Mouse (Mus musculus) heart, postnatal 0 days (tissue): ENCODE measurements around the gene Bgn. TPM values are rescaled to one million over a fixed set of nuclear protein-coding genes. Genes with fewer than 3 reads are reported as not detected.
A peak's percentile ranks its signal among the peaks of the same experiment; 100 is the strongest.

Experiments used
- ATAC-seq: fragments of 200-750 bp; cut with Nextera tagmentation; 2 replicates; pipeline ENCODE4 v1.8.0; 2017; ENCODE audit warnings: low read depth, moderate number of reproducible peaks, moderate library complexity; ENCODE audit not compliant: insufficient read depth
- DNase-seq: peaks from one replicate; pipeline ENCODE4 v3.0.0-alpha.2; 2016; ENCODE audit warnings: low spot score
- H3K27ac ChIP-seq: fragments of 300-500 bp; sonication (generic); 2 replicates; pipeline ENCODE4 v1.5.1; 2014; ENCODE audit warnings: low read depth, mild to moderate bottlenecking
- H3K27me3 ChIP-seq: fragments of 300-500 bp; sonication (generic); 2 replicates; pipeline ENCODE4 v1.6.1; 2014; ENCODE audit warnings: low read length, mixed read lengths; ENCODE audit not compliant: control insufficient read depth, insufficient read depth
- H3K36me3 ChIP-seq: fragments of 300-500 bp; sonication (generic); replicated peaks from 2 replicates; pipeline ENCODE4 v1.6.1; 2014; ENCODE audit warnings: low read length, mixed read lengths; ENCODE audit not compliant: control insufficient read depth, insufficient read depth
- H3K4me1 ChIP-seq: fragments of 300-500 bp; sonication (generic); 2 replicates; pipeline ENCODE4 v1.6.1; 2014; ENCODE audit warnings: antibody characterized with exemption; ENCODE audit not compliant: control insufficient read depth, insufficient read depth
- H3K4me2 ChIP-seq: fragments of 300-500 bp; sonication (generic); 2 replicates; pipeline ENCODE4 v1.6.1; 2014; ENCODE audit warnings: low read depth, mild to moderate bottlenecking, low read length, moderate library complexity
- H3K4me3 ChIP-seq: fragments of 300-500 bp; sonication (generic); 2 replicates; pipeline ENCODE4 v1.5.1; 2014; ENCODE audit warnings: low read depth, low read length
- H3K9ac ChIP-seq: fragments of 300-500 bp; sonication (generic); replicated peaks from 2 replicates; pipeline ENCODE4 v1.6.1; 2014; ENCODE audit warnings: low read depth, low read length, mixed read lengths
- H3K9me3 ChIP-seq: fragments of 300-500 bp; sonication (generic); replicated peaks from 2 replicates; pipeline ENCODE4 v1.6.1; 2016; ENCODE audit warnings: low read length; ENCODE audit not compliant: control insufficient read depth
- CTCF ChIP-seq: IDR thresholded peaks from 2 replicates; pipeline ENCODE4 v1.5.1; 2016; ENCODE audit warnings: antibody characterized with exemption, control low read depth, low read depth
- EP300 ChIP-seq: IDR thresholded peaks from 2 replicates; pipeline ENCODE4 v1.6.1; 2016; ENCODE audit warnings: antibody characterized with exemption, low read depth
- WGBS: fragments of 180-500 bp; shearing (Covaris S2); extraction: QIAGEN DNeasy Blood & Tissue Kit; methylation state at CpG from one replicate; pipeline ENCODE4 v1.1.7; 2014; 5-methylcytosine and 5-hydroxymethylcytosine counted together
- polyA plus RNA-seq: library from polyadenylated mRNA; unstranded; fragments of >200 nt; fragmentation: Nextera tagmentation; extraction: Ambion mirVana; gene quantifications from 2 replicates; pipeline ENCODE4 v1.2.1, GENCODE M21; 2015
- total RNA-seq: library from RNA; depleted of rRNA; stranded (reverse); fragments of >200 nt; gene quantifications from 2 replicates; pipeline ENCODE4 v1.2.3, GENCODE M21; 2014; ENCODE audit warnings: low replicate concordance; rRNA removed

Bgn gene
- total and polyA plus RNA-seq, 2 experiments from 2014 or later = 61.6 to 304 TPM

GRCm38 (mm10) chrX:73524318-73525222, 41.2 kb downstream of the Bgn start:
- H3K27ac ChIP-seq = no peak overlapping the region
- no peak overlapping the region for H3K9ac ChIP-seq
- H3K9me3 ChIP-seq = no peaks in the 10 kb centered on the region
- no peaks in the 10 kb centered on the region for H3K36me3 ChIP-seq
- TF ChIP-seq CTCF (no peak), EP300 (no peak)
- H3K4me1 ChIP-seq = no peaks in the 10 kb centered on the region
- ATAC-seq (no peak), DNase-seq (no peak)
- H3K4me3 ChIP-seq = no peak overlapping the region
- no peaks in the 10 kb centered on the region for H3K27me3 ChIP-seq
- H3K4me2 ChIP-seq = no peak overlapping the region
- WGBS = 76% methylated on average over 8 of the region's 9 CpGs

- DNase-seq = no peak
- H3K27ac ChIP-seq = no peak overlapping the region
- H3K36me3 ChIP-seq = no peaks in the 10 kb centered on the region
- H3K9me3 ChIP-seq = no peaks in the 10 kb centered on the region
- H3K4me3 ChIP-seq = no peak overlapping the region
- no peak for ATAC-seq
- no peak overlapping the region for H3K4me2 ChIP-seq
- no peak overlapping the region for H3K9ac ChIP-seq
- no peak for TF ChIP-seq EP300
- no peak for TF ChIP-seq CTCF
- 71% methylated on average over 9 of the region's 9 CpGs for WGBS
- no peaks in the 10 kb centered on the region for H3K4me1 ChIP-seq
- H3K27me3 ChIP-seq = no peaks in the 10 kb centered on the region
Observed at GRCm38 (mm10) chrX:73525223-73526140, 42.1 kb downstream of the Bgn start.

- no peak overlapping the region for H3K9ac ChIP-seq
- 42% methylated on average over 3 of the region's 3 CpGs for WGBS
- no peaks in the 10 kb centered on the region for H3K4me1 ChIP-seq
- DNase-seq (no peak), ATAC-seq (peak; percentile 53)
- no peak overlapping the region for H3K4me2 ChIP-seq
- no peak overlapping the region for H3K27ac ChIP-seq
- no peak overlapping the region for H3K4me3 ChIP-seq
- no peaks in the 10 kb centered on the region for H3K36me3 ChIP-seq
- H3K9me3 ChIP-seq = no peaks in the 10 kb centered on the region
- TF ChIP-seq CTCF (peak; percentile 33), EP300 (no peak)
- no peaks in the 10 kb centered on the region for H3K27me3 ChIP-seq
Observed at GRCm38 (mm10) chrX:73526410-73526887, 43.0 kb downstream of the Bgn start.

GRCm38 (mm10) chrX:73537875-73538274, 54.5 kb downstream of the Bgn start:
- Histone ChIP-seq H3K27me3 (no peaks in the 10 kb centered on the region), H3K4me2 (no peak overlapping the region), H3K36me3 (no peaks in the 10 kb centered on the region), H3K9ac (no peak overlapping the region), H3K4me1 (no peaks in the 10 kb centered on the region), H3K4me3 (no peak overlapping the region), H3K9me3 (no peaks in the 10 kb centered on the region), H3K27ac (no peak overlapping the region)
- 79% methylated on average over 7 of the region's 7 CpGs for WGBS
- TF ChIP-seq EP300 (no peak), CTCF (no peak)
- no peak for ATAC-seq
- DNase-seq = no peak

- H3K4me1 ChIP-seq = no peaks in the 10 kb centered on the region
- TF ChIP-seq EP300 (no peak), CTCF (peak; percentile 48)
- no peak overlapping the region for H3K27ac ChIP-seq
- ATAC-seq (no peak), DNase-seq (peak; percentile 8)
- H3K27me3 ChIP-seq = no peaks in the 10 kb centered on the region
- H3K9ac ChIP-seq = no peak overlapping the region
- WGBS = 45% methylated on average over 3 of the region's 3 CpGs
- H3K36me3 ChIP-seq = no peaks in the 10 kb centered on the region
- H3K9me3 ChIP-seq = no peaks in the 10 kb centered on the region
- H3K4me2 ChIP-seq = no peak overlapping the region
- no peak overlapping the region for H3K4me3 ChIP-seq
Observed at GRCm38 (mm10) chrX:73543340-73543739, 59.9 kb downstream of the Bgn start.

Other genes starting within 250 kb of the Bgn start
- not detected in 2 replicates for gene Xlr4c, start 240.5 kb upstream of the Bgn start, total RNA-seq
- gene Xlr4c, start 240.5 kb upstream of the Bgn start, polyA plus RNA-seq = 0.38 TPM in 1 of 2 replicates, not detected in the other
- not detected in 2 replicates for gene Xlr3c, start 218.2 kb upstream of the Bgn start, total RNA-seq
- not detected in 2 replicates for gene Xlr3c, start 218.2 kb upstream of the Bgn start, polyA plus RNA-seq
- gene Xlr5a, start 190.6 kb upstream of the Bgn start, total RNA-seq = not detected in 2 replicates
- gene Xlr5a, start 190.6 kb upstream of the Bgn start, polyA plus RNA-seq = not detected in 2 replicates
- gene Xlr5c, start 190.6 kb upstream of the Bgn start, total RNA-seq = not detected in 2 replicates
- not detected in 2 replicates for gene Xlr5c, start 190.6 kb upstream of the Bgn start, polyA plus RNA-seq
- not detected in 2 replicates for gene Gm45015, start 146.8 kb upstream of the Bgn start, total RNA-seq
- gene Gm45015, start 146.8 kb upstream of the Bgn start, polyA plus RNA-seq = not detected in 2 replicates
- 25.4 and 28.8 TPM in 2 replicates for gene Zfp275, start 141.0 kb upstream of the Bgn start, total RNA-seq
- 3.2 and 3.3 TPM in 2 replicates for gene Zfp275, start 141.0 kb upstream of the Bgn start, polyA plus RNA-seq
- not detected in 2 replicates for gene Gm18336, start 84.9 kb upstream of the Bgn start, total RNA-seq
- not detected in 2 replicates for gene Gm18336, start 84.9 kb upstream of the Bgn start, polyA plus RNA-seq
- 0.76 TPM in 1 of 2 replicates, not detected in the other for gene Zfp92, start 72.5 kb upstream of the Bgn start, total RNA-seq
- gene Zfp92, start 72.5 kb upstream of the Bgn start, polyA plus RNA-seq = not detected in 2 replicates
- gene Trex2, start 48.3 kb upstream of the Bgn start, total RNA-seq = not detected in 2 replicates
- gene Trex2, start 48.3 kb upstream of the Bgn start, polyA plus RNA-seq = not detected in 2 replicates
- gene Haus7, start 24.6 kb upstream of the Bgn start, total RNA-seq = 15.6 and 23.2 TPM in 2 replicates
- 33.3 and 34.7 TPM in 2 replicates for gene Haus7, start 24.6 kb upstream of the Bgn start, polyA plus RNA-seq
- gene Atp2b3, start 19.5 kb downstream of the Bgn start, total RNA-seq = 0.53 and 1.1 TPM in 2 replicates
- 0.14 and 0.20 TPM in 2 replicates for gene Atp2b3, start 19.5 kb downstream of the Bgn start, polyA plus RNA-seq
- gene Dusp9, start 155.8 kb downstream of the Bgn start, total RNA-seq = 0.39 and 2.2 TPM in 2 replicates
- 0.12 and 0.19 TPM in 2 replicates for gene Dusp9, start 155.8 kb downstream of the Bgn start, polyA plus RNA-seq
- gene Pnck, start 176.5 kb downstream of the Bgn start, total RNA-seq = 2.7 and 14.8 TPM in 2 replicates
- 9.9 and 12.0 TPM in 2 replicates for gene Pnck, start 176.5 kb downstream of the Bgn start, polyA plus RNA-seq
- 99.7 and 138 TPM in 2 replicates for gene Slc6a8, start 189.5 kb downstream of the Bgn start, total RNA-seq
- 11.0 and 11.9 TPM in 2 replicates for gene Slc6a8, start 189.5 kb downstream of the Bgn start, polyA plus RNA-seq
- 65.5 and 65.7 TPM in 2 replicates for gene Bcap31, start 232.6 kb downstream of the Bgn start, total RNA-seq
- 148 and 159 TPM in 2 replicates for gene Bcap31, start 232.6 kb downstream of the Bgn start, polyA plus RNA-seq
- 22.0 and 27.4 TPM in 2 replicates for gene Abcd1, start 233.0 kb downstream of the Bgn start, total RNA-seq
- 14.1 and 14.3 TPM in 2 replicates for gene Abcd1, start 233.0 kb downstream of the Bgn start, polyA plus RNA-seq